Mouse (Mus musculus) cerebellum, postnatal 25 days (tissue): ENCODE results near the gene Ablim1.

Experiments used
- DNase-seq, 2 experiments: peaks; one replicate each; pipeline ENCODE4 v3.0.0; 2021; ENCODE audit warnings: mixed read lengths in 2 of 2

The Ablim1 gene

DNA sequence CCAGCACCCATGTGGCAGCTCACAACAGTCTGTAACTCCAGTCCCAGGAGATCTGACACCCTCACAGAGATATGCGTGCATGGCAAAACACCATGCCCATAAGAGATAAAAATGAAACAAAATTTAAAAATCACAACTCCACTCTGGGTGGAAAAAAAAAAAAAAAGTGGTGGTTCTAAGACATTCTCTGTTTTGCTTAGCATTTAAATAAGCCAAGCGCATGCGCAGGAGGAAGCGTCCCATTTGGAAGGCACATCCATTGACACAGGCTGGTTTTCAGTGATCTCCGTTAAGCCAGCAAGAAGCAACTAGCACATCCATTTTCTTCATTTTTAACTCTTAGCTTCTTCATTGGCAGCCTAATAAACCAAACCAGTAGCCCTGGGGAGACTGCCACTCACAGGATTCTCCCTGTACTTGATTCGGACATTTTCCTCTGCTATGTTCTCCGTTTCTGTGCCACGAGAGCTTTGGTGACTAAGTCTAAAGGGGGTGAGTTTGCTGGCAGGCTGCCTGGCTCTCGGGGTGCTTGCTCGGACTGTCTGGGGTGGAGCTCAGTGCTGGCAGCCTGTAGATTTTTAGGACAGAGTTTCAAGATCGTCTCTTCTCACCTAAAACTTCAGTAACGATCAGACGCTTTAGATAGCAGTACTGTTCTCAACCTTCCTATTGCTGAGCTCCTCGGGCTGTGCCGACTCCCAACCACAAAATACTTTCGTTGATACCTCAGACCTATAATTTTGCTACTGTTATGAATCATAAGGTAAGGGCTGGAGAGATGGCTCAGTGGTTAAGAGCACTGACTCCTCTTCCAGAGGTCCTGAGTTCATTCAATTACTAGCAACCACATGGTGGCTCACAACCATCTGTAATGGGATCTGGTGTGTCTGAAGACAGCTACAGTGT lies 259.3 kb downstream of the Ablim1 start:
- peak; percentile 46 to 68 for DNase-seq

DNA sequence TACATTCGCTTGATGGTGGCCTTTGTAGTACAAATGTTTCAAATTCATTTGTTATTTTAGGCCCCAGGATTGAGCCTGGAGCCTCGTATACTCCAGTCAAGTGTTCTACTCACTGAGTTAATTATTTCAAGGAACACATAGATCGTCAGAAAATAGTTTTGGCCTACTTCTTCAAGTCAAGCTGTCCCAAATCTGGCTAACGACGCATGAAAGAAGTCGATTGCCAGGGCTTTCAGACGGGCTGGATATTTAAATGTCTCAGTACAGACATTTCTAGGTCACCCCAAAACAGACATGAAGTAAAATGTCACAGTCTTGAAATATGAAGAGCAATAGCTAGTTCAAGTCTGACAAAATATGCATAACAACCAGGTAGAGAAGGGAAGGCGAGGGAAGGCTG lies 261.8 kb downstream of the Ablim1 start:
- DNase-seq, result no peak

DNA sequence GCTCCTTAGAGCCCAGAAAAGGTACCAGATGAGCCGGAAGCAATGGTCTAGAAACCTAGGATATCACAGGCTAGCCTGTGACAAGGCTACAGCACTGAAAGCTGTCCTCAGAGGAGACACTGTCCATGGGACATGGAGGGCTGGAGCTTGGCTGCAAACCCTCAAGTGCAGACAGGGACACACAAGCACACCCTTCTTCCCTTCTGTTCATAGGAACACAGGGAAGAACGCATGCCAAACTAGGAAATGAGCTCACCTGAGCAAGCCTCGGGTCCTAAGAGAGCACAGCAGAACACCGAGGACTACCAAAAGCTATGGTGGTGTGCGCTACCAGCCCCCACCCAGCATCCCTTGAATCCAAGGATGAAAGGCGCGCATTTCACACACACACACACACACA lies 262.7 kb downstream of the Ablim1 start:
- DNase-seq, result no peak

DNA sequence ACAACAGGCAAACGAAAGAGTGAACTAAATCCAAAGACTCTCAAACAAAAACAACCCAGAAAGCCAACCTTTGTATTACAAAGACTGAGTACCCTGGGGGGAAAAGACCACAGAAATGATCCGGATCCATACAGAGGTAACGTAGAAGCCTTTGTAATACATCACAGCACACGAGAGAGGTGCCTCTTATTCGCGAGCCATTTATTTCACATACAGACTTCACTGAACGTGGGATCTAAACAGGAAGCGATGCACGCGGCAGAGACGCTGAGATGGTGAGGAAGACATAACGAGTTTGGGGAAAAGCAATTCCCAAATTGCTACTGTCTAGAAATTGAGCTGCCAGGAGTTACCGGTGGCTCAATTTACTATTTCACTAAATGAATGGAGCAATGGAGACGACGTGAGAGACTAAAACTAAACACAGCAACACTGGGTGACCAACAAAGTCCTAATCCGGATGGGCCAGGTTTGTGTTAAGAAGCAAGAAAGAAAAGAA lies 265.1 kb downstream of the Ablim1 start:
- no peak for DNase-seq

DNA sequence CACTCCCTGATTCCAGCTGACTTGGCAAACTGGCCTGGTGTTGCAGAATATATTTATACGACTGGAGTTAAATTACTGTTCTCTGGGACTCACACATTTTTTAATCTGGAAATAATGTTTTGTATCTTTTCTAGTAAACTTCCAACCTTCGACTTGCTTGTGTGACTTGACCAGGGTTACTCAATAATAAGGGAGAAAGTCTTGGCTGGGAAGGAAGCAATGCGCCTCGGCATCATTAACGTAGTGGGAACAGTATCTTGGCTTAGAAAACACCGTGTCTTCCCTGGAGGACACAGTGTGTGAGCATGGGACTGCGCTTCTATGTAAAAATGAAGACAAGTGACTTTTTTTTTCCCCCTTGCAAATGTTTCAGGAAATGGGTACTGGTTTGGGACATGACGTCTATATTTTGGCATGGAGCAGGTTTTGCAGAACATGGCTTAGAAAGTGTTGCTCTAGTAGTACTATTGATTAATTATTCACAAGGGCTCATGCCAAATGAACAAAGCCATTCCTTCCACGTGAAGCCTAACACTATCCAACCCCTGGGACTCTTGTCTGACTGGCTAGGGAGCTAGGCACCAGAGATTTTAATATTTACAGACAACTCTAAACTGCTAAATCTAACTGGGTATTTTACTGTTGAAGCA lies 266.9 kb downstream of the Ablim1 start:
- DNase-seq, result no peak

DNA sequence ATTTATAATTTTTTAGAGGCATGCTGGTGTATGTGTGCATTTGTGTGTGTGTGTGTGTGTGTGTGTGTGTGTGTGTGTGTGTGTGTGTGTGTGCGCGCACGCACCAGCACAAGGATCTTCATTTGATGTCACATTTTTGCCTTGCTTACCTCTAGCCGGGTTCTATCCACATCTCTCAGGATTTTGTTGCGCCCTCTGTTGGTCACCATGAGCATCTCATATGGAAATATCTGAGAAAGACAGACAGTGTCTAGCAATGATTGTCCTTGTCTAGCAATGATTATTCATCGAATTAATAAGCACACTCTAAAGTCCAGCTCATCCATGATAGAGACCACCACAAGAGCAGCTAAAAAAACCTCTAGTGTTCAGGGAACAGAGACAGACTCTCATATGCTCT lies 275.5 kb downstream of the Ablim1 start:
- DNase-seq, result peak in 1 of 2 experiments; percentile 66

DNA sequence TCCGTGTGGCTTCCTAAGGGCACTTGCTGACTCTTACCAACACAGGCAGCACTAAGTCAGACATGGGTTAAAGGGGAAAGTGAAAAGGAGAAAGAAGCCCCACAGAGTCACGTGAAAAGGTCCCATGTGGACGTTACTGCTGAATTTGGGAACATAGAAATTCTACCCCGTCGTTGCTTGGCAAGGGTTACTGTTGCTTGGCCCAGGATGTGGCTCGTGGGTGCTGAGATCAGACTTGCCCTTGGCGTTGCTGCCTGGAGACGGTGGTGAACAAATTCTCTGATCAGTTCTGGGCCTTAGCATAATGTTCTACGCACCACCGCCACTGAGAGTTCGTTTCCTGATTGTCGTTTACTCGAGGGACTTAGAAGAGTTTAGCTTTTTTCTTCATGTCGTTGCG lies 277.9 kb downstream of the Ablim1 start:
- DNase-seq, result no peak

DNA sequence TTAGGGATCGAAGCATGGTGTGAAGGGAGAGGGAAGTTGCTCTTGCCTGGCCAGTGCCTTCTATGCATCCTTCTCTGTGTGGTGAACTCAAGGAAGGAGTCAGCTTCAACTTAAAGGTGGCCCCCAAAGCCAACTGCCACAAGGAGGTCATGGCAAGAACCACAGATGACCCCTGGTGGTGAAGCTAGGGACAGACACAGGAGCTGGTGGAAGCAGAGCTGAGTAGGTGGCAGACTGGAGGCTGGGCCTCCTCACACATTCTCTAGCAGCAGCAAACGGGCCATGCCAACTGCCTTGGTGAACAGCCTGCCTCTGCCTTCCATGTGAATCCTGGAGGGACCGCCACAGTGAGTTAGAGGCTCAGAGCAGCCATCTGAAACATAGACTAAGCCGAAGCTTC lies 283.1 kb downstream of the Ablim1 start:
- DNase-seq, result peak; percentile 67 to 82

DNA sequence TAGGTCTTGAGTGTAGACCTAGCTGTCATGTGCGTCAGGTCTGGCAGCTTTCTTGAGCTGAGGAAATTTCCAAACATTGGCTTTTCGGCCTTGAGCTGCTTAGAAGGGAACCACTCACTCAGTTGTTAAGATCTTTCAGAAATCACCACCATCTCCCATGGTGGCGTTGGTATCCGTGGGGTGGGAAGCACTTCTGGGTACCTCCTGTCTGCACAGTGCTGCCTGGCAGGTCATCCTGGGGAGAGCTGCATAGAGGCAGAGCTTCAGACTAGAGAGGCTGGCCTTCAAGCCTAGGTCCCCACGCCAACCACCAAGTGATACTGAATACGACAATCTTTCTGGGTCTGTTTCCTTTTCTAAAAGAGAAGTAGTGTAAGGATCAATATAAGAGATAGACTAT lies 285.3 kb downstream of the Ablim1 start:
- no peak for DNase-seq

DNA sequence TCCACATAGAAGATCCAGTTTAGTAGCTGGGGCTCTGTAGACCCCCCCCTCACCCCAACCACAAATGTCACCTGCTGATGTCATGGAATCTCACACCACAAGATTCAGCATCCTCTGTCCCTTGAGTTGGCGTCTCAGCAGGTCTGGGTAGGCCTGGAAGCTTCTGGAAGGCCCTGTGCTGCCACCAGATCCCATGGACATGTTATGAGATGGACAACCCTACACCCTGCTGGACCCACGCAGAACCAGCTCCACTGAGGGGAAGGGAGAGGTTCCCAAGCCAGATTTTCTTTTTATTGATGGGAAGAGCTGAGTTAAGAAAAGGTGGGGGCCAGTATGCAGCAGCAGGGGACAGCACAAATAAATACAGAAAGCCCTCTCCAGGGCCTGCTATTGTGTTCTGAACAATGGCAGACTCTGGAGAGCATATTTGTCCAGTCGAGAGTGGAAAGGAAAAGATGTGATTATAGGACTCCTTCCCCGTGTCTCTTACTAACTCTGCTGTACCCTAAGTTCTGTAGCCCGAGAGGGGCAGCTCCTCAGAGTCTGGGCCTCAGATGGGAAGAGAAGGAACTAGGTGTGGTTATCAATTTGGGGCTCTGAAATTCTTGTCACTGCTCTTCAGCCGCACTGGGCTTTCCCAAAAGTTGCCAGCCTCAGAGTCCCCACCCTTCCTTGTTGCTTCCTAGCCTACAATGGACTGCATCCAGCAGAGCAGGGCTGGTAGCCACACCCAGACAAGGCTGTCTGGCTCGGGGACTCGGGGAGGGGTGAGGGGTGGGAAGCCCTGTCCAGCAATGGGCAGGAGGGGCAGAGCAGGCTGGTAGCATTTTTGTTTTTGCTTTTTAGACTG lies 286.2 kb downstream of the Ablim1 start:
- no peak for DNase-seq

DNA sequence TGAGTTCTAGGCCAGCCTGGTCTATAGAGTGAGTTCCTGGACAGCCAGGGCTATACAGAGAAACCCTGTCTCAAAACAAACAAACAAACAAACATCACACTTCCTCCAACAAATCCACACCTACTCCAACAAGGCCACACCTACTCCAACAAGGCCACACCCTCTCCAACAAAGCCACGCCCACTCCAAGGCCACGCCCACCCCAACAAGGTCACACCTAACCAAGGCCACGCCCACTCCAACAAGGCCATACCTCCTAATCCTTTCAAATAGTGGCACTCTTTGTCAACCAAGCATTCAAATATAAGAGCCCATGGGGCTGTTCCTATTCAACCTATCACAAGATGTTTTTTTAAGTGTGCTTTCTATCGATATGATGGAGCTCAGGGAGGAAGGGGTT lies 288.2 kb downstream of the Ablim1 start:
- no peak for DNase-seq

DNA sequence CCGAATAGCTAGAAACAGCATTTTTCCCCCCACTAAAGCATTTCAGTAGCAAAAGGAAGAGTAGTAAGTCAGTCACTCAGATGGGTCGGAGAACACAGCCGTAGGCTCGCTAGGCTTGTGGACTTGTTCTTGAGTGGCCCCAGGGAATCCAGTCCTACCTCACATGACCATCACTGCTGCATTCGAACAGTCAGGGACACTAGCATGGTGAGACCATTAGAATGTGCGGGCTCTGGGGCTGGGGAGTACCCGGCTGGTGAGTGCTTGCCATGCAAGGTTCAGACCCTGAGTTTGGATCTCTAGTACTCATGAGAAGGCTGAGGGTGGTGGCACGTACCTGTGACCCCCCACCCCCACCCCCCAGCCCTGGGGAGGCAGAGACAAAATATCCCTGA lies 296.9 kb downstream of the Ablim1 start:
- DNase-seq, result no peak

DNA sequence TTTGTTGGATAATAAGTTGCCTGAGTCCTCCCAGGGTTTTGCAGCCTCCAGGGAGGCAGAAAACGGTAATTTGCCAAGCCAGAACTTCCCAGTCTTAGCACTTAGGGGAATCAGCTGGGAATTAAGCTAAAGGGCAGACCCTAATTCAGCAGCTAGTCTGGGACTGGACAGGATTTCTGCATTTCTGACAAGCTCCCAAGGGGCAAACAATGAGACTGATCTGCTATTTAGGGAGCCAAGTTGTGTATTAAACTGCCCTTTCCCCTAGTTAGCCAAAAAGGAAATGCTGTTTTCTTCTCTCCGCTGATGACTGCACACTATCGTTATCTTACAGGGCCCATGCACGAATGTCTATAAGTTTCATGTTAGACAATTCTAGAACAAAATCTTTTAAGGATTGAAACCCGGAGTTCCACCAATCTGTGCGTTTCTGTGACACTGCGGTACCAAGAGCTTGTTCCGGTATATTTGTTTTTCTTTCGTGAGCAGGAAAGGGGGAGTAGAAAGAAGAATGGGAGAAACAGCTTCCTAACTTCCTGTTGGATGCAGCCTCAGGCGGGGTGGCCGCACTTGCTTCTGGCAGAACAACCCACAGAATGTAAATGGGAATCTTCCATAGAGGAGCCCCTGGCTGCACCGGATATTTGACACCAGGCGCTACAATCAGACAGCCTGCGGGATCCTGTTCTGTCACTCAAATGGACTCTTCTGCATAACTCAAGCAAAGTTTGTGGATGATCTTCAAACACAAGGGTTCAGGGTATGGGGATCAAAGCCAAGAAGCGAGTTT lies 297.5 kb downstream of the Ablim1 start:
- DNase-seq, result no peak

DNA sequence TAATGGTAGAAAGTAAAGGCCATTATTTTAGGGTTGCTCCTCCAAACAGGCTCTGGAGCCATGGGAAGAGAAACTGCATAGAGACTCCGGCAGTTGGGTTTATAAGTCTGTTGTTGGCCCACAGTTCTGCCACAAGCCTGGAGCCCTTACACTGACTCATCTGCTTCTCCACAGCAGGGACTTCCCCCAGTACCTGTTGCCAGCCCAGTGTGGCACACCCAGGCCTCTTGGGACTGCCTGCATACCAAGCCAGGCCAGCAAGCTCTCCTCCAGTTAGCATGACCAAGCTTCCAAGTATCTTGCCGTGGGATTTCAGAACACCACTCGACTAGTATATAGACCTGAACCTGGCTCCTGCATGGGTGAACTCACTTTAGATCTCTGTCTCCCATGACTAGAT lies 299.9 kb downstream of the Ablim1 start:
- DNase-seq, result no peak

DNA sequence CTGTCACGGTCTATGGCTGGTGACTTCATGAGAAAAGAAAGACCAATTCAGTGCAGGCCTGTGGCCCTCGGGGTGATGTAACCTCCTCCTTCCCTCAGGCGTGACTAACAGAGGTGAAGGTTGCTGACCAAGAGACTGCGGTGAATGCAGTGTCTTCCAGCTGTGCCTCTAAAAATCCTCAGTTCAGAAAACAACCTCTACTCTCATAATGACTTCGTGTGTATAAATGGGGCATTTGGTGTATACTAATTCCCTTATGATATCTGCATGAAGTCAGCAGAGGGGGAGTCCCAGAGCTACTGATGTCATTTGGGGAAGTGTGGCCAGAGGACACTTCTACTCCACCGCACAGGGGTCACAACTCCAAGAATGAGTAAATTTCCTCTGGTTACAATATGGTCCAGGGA lies 301.4 kb downstream of the Ablim1 start:
- DNase-seq, result no peak

DNA sequence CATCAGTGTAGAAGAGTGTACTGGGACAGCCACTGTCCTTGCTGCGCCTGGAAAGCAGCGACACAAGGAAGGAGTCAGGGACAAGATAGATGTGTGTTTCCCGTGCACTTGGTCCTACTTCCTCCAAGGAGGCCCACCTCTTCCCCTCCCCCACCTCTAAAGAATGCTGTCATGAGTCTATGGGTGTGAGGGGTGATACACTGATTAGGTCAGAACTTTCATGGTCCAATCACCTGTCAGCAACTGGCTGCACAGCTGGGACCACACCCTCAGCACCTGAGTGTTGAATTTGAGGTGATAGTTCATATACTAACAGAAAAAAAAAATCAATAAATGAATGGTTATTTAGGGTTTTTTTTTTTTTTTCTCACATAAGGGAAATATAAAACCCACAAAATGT lies 302.7 kb downstream of the Ablim1 start:
- DNase-seq, result no peak

DNA sequence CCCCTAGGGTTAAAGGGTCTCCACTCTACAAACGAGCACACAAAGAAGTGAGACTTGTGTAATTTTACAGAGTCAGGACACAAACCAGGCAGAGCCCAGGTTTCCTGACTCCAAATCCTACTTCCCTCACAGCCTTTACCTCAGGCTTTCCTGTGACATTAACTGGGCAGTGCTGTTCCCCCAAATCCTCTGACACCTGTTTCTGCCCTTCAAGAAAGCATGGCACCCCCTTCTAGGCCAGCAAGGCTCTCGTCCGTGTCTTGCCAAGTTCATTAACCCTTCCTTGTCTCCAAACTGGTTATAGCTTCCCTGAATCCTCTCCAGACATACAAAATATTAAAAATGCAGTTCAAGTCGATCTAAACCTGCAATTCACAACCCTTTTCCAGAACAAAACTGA lies 304.7 kb downstream of the Ablim1 start:
- DNase-seq, result no peak

DNA sequence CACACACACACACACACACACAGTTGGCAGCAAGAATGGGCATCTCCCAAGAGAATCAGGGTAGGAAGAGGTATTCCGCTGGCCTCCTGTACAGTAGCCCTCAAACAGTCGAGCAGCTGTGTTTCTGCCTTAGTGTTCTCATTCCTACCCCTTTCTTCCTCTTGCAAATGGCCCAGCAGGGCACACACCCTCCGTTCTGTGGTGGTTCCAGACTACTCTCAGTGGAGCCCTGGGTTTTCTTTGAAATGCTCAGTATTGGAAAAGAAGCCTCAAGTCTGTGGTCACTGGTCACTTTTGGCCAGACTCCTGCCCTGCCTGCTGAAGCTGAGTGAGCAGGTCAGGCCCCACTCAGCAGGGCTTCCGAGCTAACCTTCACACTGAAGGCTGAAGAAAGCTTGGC lies 305.1 kb downstream of the Ablim1 start:
- DNase-seq, result no peak

DNA sequence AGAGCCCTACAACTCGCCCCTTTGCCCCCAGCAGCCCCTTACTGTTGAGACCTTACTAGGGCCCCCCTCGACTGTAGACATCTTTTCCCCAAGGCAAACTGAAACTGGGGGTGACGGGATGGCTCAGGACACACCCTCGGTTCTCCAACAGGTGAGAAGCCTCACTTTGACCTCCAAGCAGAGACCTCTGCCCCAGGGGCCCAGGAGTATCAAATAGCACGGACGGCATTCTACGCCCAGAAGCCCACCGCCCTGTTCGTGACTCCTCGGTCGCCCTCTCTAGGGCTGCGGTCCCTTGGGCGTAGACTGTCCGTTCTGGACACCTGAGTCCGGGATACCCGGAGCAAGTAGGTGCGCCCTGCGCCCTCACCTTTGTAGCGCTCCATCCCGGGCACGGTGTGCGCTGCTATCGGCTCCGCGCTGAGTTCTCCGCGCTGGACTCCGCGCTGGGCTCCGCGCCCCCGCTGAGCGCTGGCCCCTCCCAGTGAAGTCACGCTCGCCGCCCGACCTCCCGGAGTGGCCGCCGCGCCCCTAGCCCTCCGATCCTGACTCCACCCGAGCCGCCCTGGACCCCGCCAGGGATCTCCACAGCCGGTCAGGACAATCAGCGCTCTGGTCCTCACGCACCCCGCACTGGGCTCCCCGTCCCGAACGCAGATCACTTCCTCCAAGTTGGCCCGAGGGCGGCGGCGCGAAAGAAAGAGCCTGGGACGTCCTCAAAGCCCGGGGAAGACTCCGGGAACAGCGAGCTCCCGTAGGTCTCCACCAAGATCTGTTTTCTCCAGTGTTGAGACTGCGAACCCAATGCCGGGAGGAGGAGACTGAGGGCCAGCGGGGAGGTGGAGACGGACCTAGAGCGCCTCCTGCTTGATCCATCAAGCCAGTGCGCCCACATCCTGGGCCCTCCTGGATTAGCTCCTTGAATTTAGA lies 306.7 kb downstream of the Ablim1 start, which contains the start of gene Afap1l2:
Gene Afap1l2 (minus strand): TSS at position 448 of the 930 bp plus-strand sequence.
- peak; percentile 89 to 91 for DNase-seq

DNA sequence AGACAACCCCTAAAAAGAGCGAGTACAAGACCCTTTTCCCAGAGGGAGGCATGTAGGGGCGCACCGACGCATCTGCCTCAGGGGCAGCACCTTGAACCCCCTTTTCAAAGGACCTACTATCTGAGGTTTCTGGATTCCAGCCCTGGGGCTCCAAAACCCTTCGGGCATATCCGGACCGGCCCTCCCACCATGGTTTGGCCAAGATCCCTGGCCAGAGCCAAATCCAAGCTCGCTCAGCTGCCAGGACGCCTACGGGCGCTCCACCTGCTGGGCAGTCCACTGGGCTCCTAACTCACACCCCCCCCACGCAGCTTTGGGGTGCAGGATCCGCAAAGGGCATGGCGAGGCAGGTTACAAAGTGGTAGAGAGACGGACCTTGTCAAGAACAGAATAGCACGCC lies 307.4 kb downstream of the Ablim1 start:
- peak; percentile 93 for DNase-seq

DNA sequence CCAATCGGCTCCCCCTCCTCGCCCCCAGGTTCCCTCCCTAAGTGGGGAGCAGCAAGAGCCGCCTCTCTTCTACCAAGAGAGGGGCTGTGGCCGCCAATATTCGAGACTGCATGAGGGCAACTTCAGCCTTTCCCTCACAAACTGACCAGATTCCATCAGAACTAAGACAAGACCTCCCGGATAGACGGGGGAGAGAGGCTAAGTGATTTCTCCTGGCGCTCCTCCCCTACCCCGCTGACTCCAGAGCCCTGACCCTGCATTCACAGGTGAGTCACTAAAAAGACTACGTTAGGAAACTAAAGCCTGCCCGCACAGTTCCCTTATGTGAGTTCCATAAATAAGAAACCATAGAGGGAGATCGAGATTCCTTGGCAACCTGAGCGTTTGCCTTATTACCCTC lies 307.9 kb downstream of the Ablim1 start:
- DNase-seq, result peak; percentile 57 to 64
